Mouse (Mus musculus) midbrain, embryonic 16.5 days (tissue): Measurements from ENCODE around the gene Grik5. TPM values are rescaled to one million over a fixed set of nuclear protein-coding genes. Genes with fewer than 3 reads are reported as not detected.
A peak's percentile ranks its signal among the peaks of the same experiment; 100 is the strongest.

Source experiments
- ATAC-seq: fragments of 200-750 bp; cut with Nextera tagmentation; 2 replicates; pipeline ENCODE4 v1.8.0; 2017; ENCODE audit warnings: moderate TSS enrichment
- H3K27ac ChIP-seq: fragments of 300-500 bp; sonication (generic); 2 replicates; pipeline ENCODE4 v1.5.1; 2014; ENCODE audit warnings: mild to moderate bottlenecking, low read length, mixed read lengths
- H3K27me3 ChIP-seq: fragments of 300-500 bp; sonication (generic); 2 replicates; pipeline ENCODE4 v1.6.1; 2014; ENCODE audit warnings: low read depth, low read length, mixed read lengths; ENCODE audit not compliant: control insufficient read depth, insufficient read depth
- H3K36me3 ChIP-seq: fragments of 300-500 bp; sonication (generic); 2 replicates; pipeline ENCODE4 v1.6.1; 2014; ENCODE audit warnings: mild to moderate bottlenecking, low read length, moderate library complexity, mixed read lengths; ENCODE audit not compliant: control insufficient read depth, insufficient read depth
- H3K4me1 ChIP-seq: fragments of 300-500 bp; sonication (generic); 2 replicates; pipeline ENCODE4 v1.6.1; 2014; ENCODE audit warnings: mild to moderate bottlenecking, low read length, mixed read lengths; ENCODE audit not compliant: control insufficient read depth, insufficient read depth
- H3K4me2 ChIP-seq: fragments of 300-500 bp; sonication (generic); 2 replicates; pipeline ENCODE4 v1.6.1; 2014; ENCODE audit warnings: mild to moderate bottlenecking, low read length, mixed read lengths
- H3K4me3 ChIP-seq: fragments of 300-500 bp; sonication (generic); 2 replicates; pipeline ENCODE4 v1.5.1; 2014; ENCODE audit warnings: low read depth, mild to moderate bottlenecking, low read length, moderate library complexity, mixed read lengths
- H3K9ac ChIP-seq: fragments of 300-500 bp; sonication (generic); 2 replicates; pipeline ENCODE4 v1.6.1; 2014; ENCODE audit warnings: low read depth, low read length, mixed read lengths
- H3K9me3 ChIP-seq: fragments of 300-500 bp; sonication (generic); replicated peaks from 2 replicates; pipeline ENCODE4 v1.6.1; 2014; ENCODE audit warnings: mild to moderate bottlenecking, low read length, mixed read lengths; ENCODE audit not compliant: control insufficient read depth, poor library complexity, severe bottlenecking
- WGBS: fragments of 180-500 bp; shearing (Covaris S2); extraction: QIAGEN DNeasy Blood & Tissue Kit; methylation state at CpG from one replicate; pipeline ENCODE4 v1.1.7; 2014; 5-methylcytosine and 5-hydroxymethylcytosine counted together
- polyA plus RNA-seq: library from polyadenylated mRNA; unstranded; fragments of >200 nt; fragmentation: Nextera tagmentation; extraction: Ambion mirVana; gene quantifications from 2 replicates; pipeline ENCODE4 v1.2.1, GENCODE M21; 2015

Gene Grik5
- 14.2 and 15.5 TPM in 2 replicates for polyA plus RNA-seq

- no peaks in the 10 kb centered on the region for H3K9me3 ChIP-seq
- no peak for ATAC-seq
These were observed at the start of gene Grik5, which contains the start of gene Zfp574 for GRCm38 (mm10) chr7:25071979-25072715. Gene Grik5 (minus strand): TSS chr7:25072346. Gene Zfp574 (plus strand): TSS chr7:25072567.

DNA sequence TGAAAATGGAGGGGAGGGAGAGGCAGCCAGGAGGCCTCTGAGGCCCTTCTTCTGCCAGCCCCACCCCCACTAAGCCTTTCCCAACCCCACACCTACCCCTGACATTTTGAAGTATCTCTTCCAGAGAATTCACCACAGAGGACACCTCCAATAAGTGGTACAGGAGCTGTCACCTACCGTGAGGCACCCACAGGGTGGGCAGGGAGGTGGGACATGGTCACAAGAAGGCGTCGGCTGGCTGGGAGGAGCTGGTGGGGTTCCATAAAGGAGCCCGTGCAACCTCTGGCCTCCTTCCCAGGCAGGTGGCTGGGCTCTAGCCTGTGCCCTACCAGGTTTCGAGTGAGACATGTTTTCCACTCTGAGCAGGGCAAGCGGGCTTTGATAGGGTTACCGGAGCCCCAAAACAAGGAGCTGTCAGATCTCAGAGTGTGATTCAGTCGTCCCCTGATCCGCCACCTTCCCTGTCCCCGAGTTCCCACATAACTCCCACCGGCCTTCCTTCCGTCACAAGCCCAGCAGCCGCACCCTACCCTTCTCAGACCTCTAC, 49.2 kb upstream of the Grik5 start:
- H3K27me3 ChIP-seq = no peaks in the 10 kb centered on the region
- no peaks in the 10 kb centered on the region for H3K4me1 ChIP-seq
- no peak overlapping the region for H3K4me3 ChIP-seq
- H3K9me3 ChIP-seq = no peaks in the 10 kb centered on the region
- 74% methylated on average over 13 of the region's 13 CpGs for WGBS
- H3K4me2 ChIP-seq = no peak overlapping the region
- no peak overlapping the region for H3K9ac ChIP-seq
- no peak for ATAC-seq
- no peaks in the 10 kb centered on the region for H3K36me3 ChIP-seq
- H3K27ac ChIP-seq = no peak overlapping the region

More at GRCm38 (mm10) chr7:25071979-25072715, at the start of gene Grik5, which contains the start of gene Zfp574:
- Histone ChIP-seq H3K4me3 (peak within 1 kb of the TSS; percentile 90), H3K9ac (peak within 1 kb of the TSS; percentile 93), H3K27me3 (no peaks in the 10 kb centered on the region), H3K27ac (peak within 1 kb of the TSS; percentile 92), H3K4me1 (peaks cover 46% of the 10 kb centered on the region), H3K4me2 (peak within 1 kb of the TSS; percentile 87), H3K36me3 (peaks cover 11% of the 10 kb centered on the region)
- under 1% methylated on average over 24 of the region's 28 CpGs for WGBS

GRCm38 (mm10) chr7:25120061-25120834, 48.1 kb upstream of the Grik5 start:
- H3K9me3 ChIP-seq = no peaks in the 10 kb centered on the region
- H3K4me2 ChIP-seq = no peak overlapping the region
- no peak; the same call in 1 of the 2 replicates for ATAC-seq
- no peak overlapping the region for H3K9ac ChIP-seq
- H3K27ac ChIP-seq = no peak overlapping the region
- no peaks in the 10 kb centered on the region for H3K4me1 ChIP-seq
- no peaks in the 10 kb centered on the region for H3K27me3 ChIP-seq
- peaks cover 3% of the 10 kb centered on the region; the same call in 1 of the 2 replicates for H3K36me3 ChIP-seq
- WGBS = 75% methylated on average over 15 of the region's 25 CpGs
- no peak overlapping the region for H3K4me3 ChIP-seq

DNA sequence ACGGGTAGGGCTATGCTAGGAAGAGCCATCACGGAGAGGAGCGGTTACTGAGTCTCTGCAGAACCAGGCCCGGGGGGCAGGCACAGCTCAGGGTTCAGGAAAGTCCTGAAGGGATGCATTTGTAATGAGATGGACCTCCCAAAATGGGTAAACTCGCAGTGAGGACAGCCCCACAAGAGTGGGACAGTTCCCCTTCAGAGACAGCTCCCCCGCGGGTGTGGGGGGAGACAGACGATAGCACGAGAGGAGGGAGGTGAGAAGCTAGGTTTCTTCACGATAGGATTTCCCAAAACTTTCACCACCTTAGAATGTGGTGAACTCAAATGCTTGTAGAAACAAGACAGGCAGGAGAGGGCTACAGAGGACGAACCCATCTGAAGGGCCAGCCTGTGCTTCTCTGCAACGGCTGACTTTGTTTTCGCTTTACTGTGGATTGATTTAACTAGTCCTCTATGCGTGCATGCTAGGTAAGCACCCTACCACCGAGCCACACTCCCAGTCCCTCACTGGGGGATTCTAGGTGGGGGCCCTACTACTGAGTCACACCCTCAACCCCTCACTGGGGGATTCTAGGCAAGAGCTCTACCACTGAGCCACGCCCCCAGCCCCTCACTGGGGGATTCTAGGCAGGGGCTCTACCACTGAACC, 40.9 kb upstream of the Grik5 start:
- H3K4me3 ChIP-seq = no peak overlapping the region
- H3K4me1 ChIP-seq = no peaks in the 10 kb centered on the region
- no peak overlapping the region for H3K4me2 ChIP-seq
- 88% methylated on average over 16 of the region's 16 CpGs for WGBS
- H3K9ac ChIP-seq = no peak overlapping the region
- no peaks in the 10 kb centered on the region for H3K9me3 ChIP-seq
- peaks cover 17% of the 10 kb centered on the region for H3K36me3 ChIP-seq
- H3K27me3 ChIP-seq = no peaks in the 10 kb centered on the region
- no peak for ATAC-seq
- no peak overlapping the region for H3K27ac ChIP-seq

- H3K9me3 ChIP-seq = no peaks in the 10 kb centered on the region
- no peaks in the 10 kb centered on the region for H3K4me1 ChIP-seq
- no peak for ATAC-seq
- H3K36me3 ChIP-seq = peaks cover 17% of the 10 kb centered on the region
- H3K4me2 ChIP-seq = no peak overlapping the region
- no peaks in the 10 kb centered on the region for H3K27me3 ChIP-seq
- H3K27ac ChIP-seq = no peak overlapping the region
- H3K4me3 ChIP-seq = no peak overlapping the region
- no peak overlapping the region for H3K9ac ChIP-seq
- 85% methylated on average over 17 of the region's 17 CpGs for WGBS
These were observed 40.2 kb upstream of the Grik5 start for GRCm38 (mm10) chr7:25112178-25112955.

DNA sequence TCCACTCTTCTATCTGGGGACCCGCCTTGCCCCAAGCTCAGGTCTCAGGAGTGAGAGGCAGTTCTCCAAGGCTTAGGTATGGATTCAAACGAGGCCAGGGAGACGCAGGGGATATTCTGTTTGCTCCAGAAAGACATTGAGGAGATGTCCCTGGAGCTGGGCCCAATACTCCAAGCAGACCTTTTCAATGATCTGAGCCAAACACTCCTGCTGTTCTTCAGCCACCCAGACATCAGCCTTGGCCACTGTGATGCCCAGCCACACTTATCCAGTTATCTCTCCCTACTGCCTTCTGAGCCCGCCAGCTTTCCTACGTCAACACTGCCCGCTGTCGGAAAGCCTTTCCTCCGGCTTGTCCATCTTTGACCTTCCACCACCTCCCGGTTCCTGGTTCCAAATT, 38.2 kb upstream of the Grik5 start:
- no peak overlapping the region for H3K9ac ChIP-seq
- 89% methylated on average over 9 of the region's 9 CpGs for whole genome bisulfite sequencing
- H3K27ac ChIP-seq = no peak overlapping the region
- ATAC-seq = no peak
- H3K4me3 ChIP-seq = no peak overlapping the region
- no peak overlapping the region for H3K4me2 ChIP-seq
- peaks cover 15% of the 10 kb centered on the region for H3K36me3 ChIP-seq
- H3K9me3 ChIP-seq = no peaks in the 10 kb centered on the region
- H3K27me3 ChIP-seq = no peaks in the 10 kb centered on the region
- H3K4me1 ChIP-seq = no peaks in the 10 kb centered on the region

GRCm38 (mm10) chr7:25109355-25109754, 37.2 kb upstream of the Grik5 start:
- H3K36me3 ChIP-seq = peaks cover 7% of the 10 kb centered on the region; the same call in 1 of the 2 replicates
- no peak overlapping the region for H3K4me2 ChIP-seq
- WGBS = 79% methylated on average over 12 of the region's 12 CpGs
- no peaks in the 10 kb centered on the region for H3K9me3 ChIP-seq
- H3K4me3 ChIP-seq = no peak overlapping the region
- no peak for ATAC-seq
- no peak overlapping the region for H3K9ac ChIP-seq
- no peaks in the 10 kb centered on the region for H3K27me3 ChIP-seq
- no peaks in the 10 kb centered on the region for H3K4me1 ChIP-seq
- no peak overlapping the region for H3K27ac ChIP-seq

DNA sequence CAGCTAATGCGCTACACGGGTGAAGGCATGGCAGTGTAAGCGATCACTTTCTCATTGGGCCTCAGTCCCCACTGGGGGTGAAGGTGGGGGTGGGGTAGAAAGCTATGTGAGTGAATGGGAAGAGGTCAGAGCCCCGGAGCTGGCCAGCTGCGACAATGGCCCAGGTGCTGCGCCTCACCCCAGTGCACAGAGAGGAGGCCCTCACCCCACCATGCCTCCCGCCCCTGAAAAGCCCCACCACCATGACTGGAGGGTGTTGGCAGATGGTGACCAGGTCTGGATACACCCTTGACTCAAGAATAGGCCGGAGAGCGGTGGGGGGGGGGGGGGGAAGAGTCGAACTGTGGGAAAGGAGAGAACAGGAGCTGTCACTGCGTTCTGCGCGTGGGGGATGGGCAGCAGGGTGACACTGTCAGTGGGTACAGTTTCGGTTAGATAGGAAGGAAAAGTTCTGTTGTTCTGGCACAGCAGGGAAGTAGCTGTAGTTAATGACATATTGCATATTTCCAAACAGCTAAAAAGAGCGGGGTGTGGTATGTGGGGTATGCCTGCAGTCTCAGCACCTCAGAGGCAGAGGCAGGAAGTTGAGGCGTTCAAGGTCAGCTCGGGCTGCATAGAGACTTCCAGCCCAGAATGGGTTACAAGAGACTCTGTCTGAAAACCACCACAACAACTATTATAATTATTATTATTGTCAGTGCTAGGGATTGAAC, 34.8 kb upstream of the Grik5 start:
- no peak overlapping the region for H3K27ac ChIP-seq
- H3K4me2 ChIP-seq = no peak overlapping the region
- 49% methylated on average over 14 of the region's 17 CpGs for WGBS
- H3K4me1 ChIP-seq = no peaks in the 10 kb centered on the region
- H3K36me3 ChIP-seq = 0 out of 2 replicates have a peak, but pooled peaks cover under 1% of the 10 kb centered on the region
- no peak for ATAC-seq
- no peaks in the 10 kb centered on the region for H3K9me3 ChIP-seq
- H3K9ac ChIP-seq = no peak overlapping the region
- H3K27me3 ChIP-seq = no peaks in the 10 kb centered on the region
- no peak overlapping the region for H3K4me3 ChIP-seq
